Mouse (Mus musculus): ENCODE measurements at regions not wholly inside any gene's neighbourhood (a gene's known extent, or its start where the extent isn't known, plus 50 kb on each side); places are given as distances from the start of the nearest gene placed in this dataset.
A peak's percentile ranks its signal among the peaks of the same experiment; 100 is the strongest.

GRCm38 (mm10) chr2:134029631-134030414 lies 477.9 kb downstream of the Bmp2 start:
- no peak overlapping the region for H3K4me2 ChIP-seq (ENCODE audit: low read length)
- no peak overlapping the region for H3K27ac ChIP-seq (ENCODE audit: low read depth, low read length)
- ATAC-seq (no peak), DNase-seq (ENCODE audit: low spot score) (peak; percentile 59)
- no peaks in the 10 kb centered on the region for H3K4me1 ChIP-seq (ENCODE audit: control insufficient read depth, insufficient read depth, low read length)
- 69% methylated on average over 4 of the region's 4 CpGs for WGBS
- H3K36me3 ChIP-seq (ENCODE audit: control insufficient read depth, insufficient read depth, low read length), result no peaks in the 10 kb centered on the region
- no peak overlapping the region for H3K4me3 ChIP-seq (ENCODE audit: low read depth, low read length)
- no peaks in the 10 kb centered on the region for H3K9me3 ChIP-seq (replicated peaks; ENCODE audit: control insufficient read depth, low read length)
- no peak overlapping the region for H3K9ac ChIP-seq (ENCODE audit: low read length)
- no peaks in the 10 kb centered on the region for H3K27me3 ChIP-seq (replicated peaks; ENCODE audit: control insufficient read depth, insufficient read depth, low read length)

- Histone ChIP-seq H3K27me3 (replicated peaks; ENCODE audit: control insufficient read depth, insufficient read depth, low read length) (no peaks in the 10 kb centered on the region), H3K4me3 (ENCODE audit: low read depth, low read length) (no peak overlapping the region), H3K36me3 (ENCODE audit: control insufficient read depth, insufficient read depth, low read length) (no peaks in the 10 kb centered on the region), H3K4me2 (ENCODE audit: low read length) (no peak overlapping the region), H3K4me1 (ENCODE audit: control insufficient read depth, insufficient read depth, low read length) (no peaks in the 10 kb centered on the region), H3K27ac (ENCODE audit: low read depth, low read length) (no peak overlapping the region), H3K9ac (ENCODE audit: low read length) (no peak overlapping the region), H3K9me3 (replicated peaks; ENCODE audit: control insufficient read depth, low read length) (no peaks in the 10 kb centered on the region)
- ATAC-seq, result no peak
- DNase-seq (ENCODE audit: low spot score), result no peak
- WGBS, result 83% methylated on average over 2 of the region's 2 CpGs
These were observed 477.2 kb downstream of the Bmp2 start for GRCm38 (mm10) chr2:134029153-134029552.

GRCm38 (mm10) chr2:134017109-134017508 lies 465.1 kb downstream of the Bmp2 start:
- no peak for ATAC-seq
- Histone ChIP-seq H3K27me3 (replicated peaks; ENCODE audit: control insufficient read depth, insufficient read depth, low read length) (no peaks in the 10 kb centered on the region), H3K4me2 (ENCODE audit: low read length) (no peak overlapping the region), H3K9me3 (replicated peaks; ENCODE audit: control insufficient read depth, low read length) (no peaks in the 10 kb centered on the region), H3K4me3 (ENCODE audit: low read depth, low read length) (no peak overlapping the region), H3K36me3 (ENCODE audit: control insufficient read depth, insufficient read depth, low read length) (no peaks in the 10 kb centered on the region), H3K4me1 (ENCODE audit: control insufficient read depth, insufficient read depth, low read length) (no peaks in the 10 kb centered on the region), H3K27ac (ENCODE audit: low read depth, low read length) (no peak overlapping the region), H3K9ac (ENCODE audit: low read length) (no peak overlapping the region)
- peak; percentile 47 for DNase-seq (ENCODE audit: low spot score)

- Histone ChIP-seq H3K9ac (ENCODE audit: low read length) (no peak overlapping the region), H3K4me2 (ENCODE audit: low read length) (no peak overlapping the region), H3K4me3 (ENCODE audit: low read depth, low read length) (no peak overlapping the region), H3K27me3 (replicated peaks; ENCODE audit: control insufficient read depth, insufficient read depth, low read length) (no peaks in the 10 kb centered on the region), H3K4me1 (ENCODE audit: control insufficient read depth, insufficient read depth, low read length) (no peaks in the 10 kb centered on the region), H3K27ac (ENCODE audit: low read depth, low read length) (no peak overlapping the region), H3K9me3 (replicated peaks; ENCODE audit: control insufficient read depth, low read length) (no peaks in the 10 kb centered on the region), H3K36me3 (ENCODE audit: control insufficient read depth, insufficient read depth, low read length) (no peaks in the 10 kb centered on the region)
- ATAC-seq, result peak; percentile 89
- 44% methylated on average over 1 of the region's 1 CpGs for WGBS
- peak; percentile 80 for DNase-seq (ENCODE audit: low spot score)
These were observed 451.2 kb downstream of the Bmp2 start for GRCm38 (mm10) chr2:134003146-134003545.

GRCm38 (mm10) chr2:133994742-133995141 lies 442.8 kb downstream of the Bmp2 start:
- Histone ChIP-seq H3K27ac (ENCODE audit: low read depth, low read length) (no peak overlapping the region), H3K27me3 (replicated peaks; ENCODE audit: control insufficient read depth, insufficient read depth, low read length) (no peaks in the 10 kb centered on the region), H3K4me3 (ENCODE audit: low read depth, low read length) (no peak overlapping the region), H3K4me1 (ENCODE audit: control insufficient read depth, insufficient read depth, low read length) (no peaks in the 10 kb centered on the region), H3K9ac (ENCODE audit: low read length) (no peak overlapping the region), H3K9me3 (replicated peaks; ENCODE audit: control insufficient read depth, low read length) (no peaks in the 10 kb centered on the region), H3K4me2 (ENCODE audit: low read length) (no peak overlapping the region), H3K36me3 (ENCODE audit: control insufficient read depth, insufficient read depth, low read length) (no peaks in the 10 kb centered on the region)
- peak; percentile 18 for DNase-seq (ENCODE audit: low spot score)
- 5% methylated on average over 1 of the region's 1 CpGs for WGBS
- ATAC-seq, result no peak

GRCm38 (mm10) chr2:133994337-133994736 lies 442.4 kb downstream of the Bmp2 start:
- Histone ChIP-seq H3K4me2 (ENCODE audit: low read length) (no peak overlapping the region), H3K9me3 (replicated peaks; ENCODE audit: control insufficient read depth, low read length) (no peaks in the 10 kb centered on the region), H3K4me3 (ENCODE audit: low read depth, low read length) (no peak overlapping the region), H3K36me3 (ENCODE audit: control insufficient read depth, insufficient read depth, low read length) (no peaks in the 10 kb centered on the region), H3K27ac (ENCODE audit: low read depth, low read length) (no peak overlapping the region), H3K9ac (ENCODE audit: low read length) (no peak overlapping the region), H3K4me1 (ENCODE audit: control insufficient read depth, insufficient read depth, low read length) (no peaks in the 10 kb centered on the region), H3K27me3 (replicated peaks; ENCODE audit: control insufficient read depth, insufficient read depth, low read length) (no peaks in the 10 kb centered on the region)
- no peak for ATAC-seq
- DNase-seq (ENCODE audit: low spot score), result peak; percentile 14
- WGBS, result 65% methylated on average over 9 of the region's 9 CpGs

- Histone ChIP-seq H3K36me3 (ENCODE audit: control insufficient read depth, insufficient read depth, low read length) (no peaks in the 10 kb centered on the region), H3K4me2 (ENCODE audit: low read length) (no peak overlapping the region), H3K4me1 (ENCODE audit: control insufficient read depth, insufficient read depth, low read length) (no peaks in the 10 kb centered on the region), H3K4me3 (ENCODE audit: low read depth, low read length) (no peak overlapping the region), H3K27me3 (replicated peaks; ENCODE audit: control insufficient read depth, insufficient read depth, low read length) (no peaks in the 10 kb centered on the region), H3K27ac (ENCODE audit: low read depth, low read length) (no peak overlapping the region), H3K9ac (ENCODE audit: low read length) (no peak overlapping the region), H3K9me3 (replicated peaks; ENCODE audit: control insufficient read depth, low read length) (no peaks in the 10 kb centered on the region)
- ATAC-seq (no peak), DNase-seq (ENCODE audit: low spot score) (no peak)
- WGBS, result 91% methylated on average over 1 of the region's 1 CpGs
These were observed 435.7 kb downstream of the Bmp2 start for GRCm38 (mm10) chr2:133987671-133988070.

All from forebrain, embryonic 14.5 days (tissue).